Mouse (Mus musculus) layer of hippocampus, adult 2 months (tissue): ENCODE measurements around the gene Ccdc150. TPM values are rescaled to one million over a fixed set of nuclear protein-coding genes. Genes with fewer than 3 reads are reported as not detected.

ENCODE experiments used
- DNase-seq, 2 experiments: peaks; one replicate each; pipeline ENCODE4 v3.0.0; 2022; ENCODE audit warnings: low spot score in 2 of 2
- H3K27ac ChIP-seq: fragments of 200-600 bp; 2 replicates; pipeline ENCODE4 v1.8.1; 2022
- H3K4me3 ChIP-seq: fragments of 200-600 bp; 2 replicates; pipeline ENCODE4 v1.8.1; 2022; ENCODE audit warnings: mild to moderate bottlenecking
- CTCF ChIP-seq: fragments of 200-600 bp; conservative IDR thresholded peaks from 2 replicates; pipeline ENCODE4 v1.8.1; 2022; ENCODE audit warnings: antibody characterized with exemption, mild to moderate bottlenecking, moderate library complexity
- long read RNA-seq, 2 experiments: library from polyadenylated mRNA; stranded (forward); transcript quantifications; one replicate each; pipeline ENCODE4 v2.0.0; 2021; ENCODE audit warnings: borderline mapping rate in 2 of 2
- total RNA-seq, 2 experiments: library from RNA; stranded (reverse); gene quantifications; 2 replicates each; pipeline ENCODE4 v1.2.3; 2021

The Ccdc150 gene
- total RNA-seq: under 1 TPM; 0.20 to 0.22 TPM
- long read RNA-seq, experiment 1, partial matches to known transcripts: 0 of 1 reads
- long read RNA-seq, experiment 1, other reads (novel, unspliced or antisense): 1 of 1 reads
- long read RNA-seq, experiment 2: 0 reads

DNA sequence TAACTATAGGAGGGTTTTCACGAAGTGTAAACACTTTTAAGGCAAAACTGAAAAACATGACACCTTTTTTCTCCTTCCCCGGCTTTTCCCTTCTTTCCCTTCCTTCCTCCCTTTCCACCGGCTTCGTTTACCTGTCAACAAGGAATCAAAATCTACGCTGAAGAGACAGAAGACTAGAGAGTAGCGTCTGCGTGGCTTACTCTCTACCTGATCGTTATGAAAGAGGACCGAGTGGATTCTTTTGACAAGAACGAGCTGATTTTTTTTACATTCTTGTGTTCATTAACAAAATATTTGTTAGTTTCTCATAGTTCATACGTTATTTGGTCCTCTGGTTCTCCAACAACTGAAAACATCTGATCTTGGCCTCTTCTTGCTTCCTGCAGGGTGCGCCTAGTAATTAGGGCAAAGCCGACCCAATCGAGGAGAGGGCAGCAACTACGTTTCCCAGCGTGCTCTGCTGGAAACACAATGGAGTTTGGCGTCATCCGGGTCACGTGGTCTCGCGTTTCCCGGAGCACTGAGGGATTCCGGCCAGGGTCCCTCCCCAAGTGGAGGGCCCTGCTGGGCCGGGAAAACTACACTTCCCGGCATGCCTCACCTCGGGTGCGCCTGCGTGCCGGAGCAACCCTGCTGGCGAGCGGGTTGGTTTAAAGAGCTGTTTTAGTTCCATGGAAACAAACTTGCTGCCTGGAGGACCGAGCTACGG, at the start of gene Ccdc150:
TSS of gene Ccdc150 (plus strand) at position 526 of the 709 bp plus-strand sequence.
- DNase-seq: peak; percentile 98
- H3K27ac ChIP-seq: peak within 1 kb of the TSS; percentile 68
- peak within 1 kb of the TSS; percentile 50 for H3K4me3 ChIP-seq
- peak; percentile 34 for TF ChIP-seq CTCF

DNA sequence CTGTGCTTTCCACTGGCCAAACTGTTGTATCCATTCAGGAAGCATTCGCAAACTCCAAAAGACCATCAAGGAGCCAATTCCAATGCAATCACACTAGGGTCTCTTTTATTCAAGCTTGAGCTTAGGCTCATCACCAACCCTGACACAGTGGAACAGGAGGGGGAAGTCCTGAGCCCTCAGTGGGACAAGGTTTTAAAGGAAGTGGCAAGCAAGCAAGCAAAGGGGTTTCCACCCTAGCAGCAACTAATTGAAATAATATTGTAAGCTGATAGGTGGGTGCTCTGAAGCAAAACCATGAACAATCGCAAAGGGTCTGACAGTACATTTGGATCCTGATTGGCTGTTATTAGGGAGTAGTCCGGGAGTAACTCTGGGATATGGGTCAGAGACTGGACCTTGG, 30.2 kb upstream of the Ccdc150 start:
- H3K4me3 ChIP-seq: no peak overlapping the region
- no peak overlapping the region for H3K27ac ChIP-seq
- DNase-seq: no peak
- TF ChIP-seq CTCF: no peak

DNA sequence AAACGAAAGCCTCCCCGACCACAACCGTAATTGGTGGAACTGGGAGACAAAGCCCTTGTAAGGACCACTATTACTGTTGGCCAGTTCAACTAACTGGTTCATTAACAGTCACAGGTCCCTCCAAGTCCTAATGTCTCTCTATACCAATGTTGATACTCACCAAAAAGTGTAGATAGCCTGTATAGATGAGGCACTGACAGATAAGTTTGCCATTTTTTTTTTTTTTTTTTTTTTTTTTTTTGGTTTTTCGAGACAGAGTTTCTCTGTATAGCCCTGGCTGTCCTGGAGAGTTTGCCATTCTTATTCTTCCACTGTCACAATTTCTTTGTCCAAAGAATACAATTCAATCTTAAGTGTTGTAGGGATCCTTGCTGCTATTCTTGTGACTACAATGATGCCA, 7.8 kb upstream of the Ccdc150 start:
- no peak overlapping the region for H3K27ac ChIP-seq
- no peak for DNase-seq
- TF ChIP-seq CTCF: no peak
- no peak overlapping the region for H3K4me3 ChIP-seq

GRCm38 (mm10) chr1:54275552-54275951, 25.1 kb downstream of the Ccdc150 start:
- H3K4me3 ChIP-seq: no peak overlapping the region
- TF ChIP-seq CTCF: peak; percentile 44; the same call in 1 of the 2 replicates
- H3K27ac ChIP-seq: no peak overlapping the region
- no peak for DNase-seq

- TF ChIP-seq CTCF: no peak
- Histone ChIP-seq H3K4me3 (no peak overlapping the region), H3K27ac (no peak overlapping the region)
- no peak for DNase-seq
Measured at GRCm38 (mm10) chr1:54279628-54280027, 29.1 kb downstream of the Ccdc150 start.

GRCm38 (mm10) chr1:54280651-54281050, 30.2 kb downstream of the Ccdc150 start:
- DNase-seq: no peak
- Histone ChIP-seq H3K27ac (no peak overlapping the region), H3K4me3 (no peak overlapping the region)
- TF ChIP-seq CTCF: no peak

DNA sequence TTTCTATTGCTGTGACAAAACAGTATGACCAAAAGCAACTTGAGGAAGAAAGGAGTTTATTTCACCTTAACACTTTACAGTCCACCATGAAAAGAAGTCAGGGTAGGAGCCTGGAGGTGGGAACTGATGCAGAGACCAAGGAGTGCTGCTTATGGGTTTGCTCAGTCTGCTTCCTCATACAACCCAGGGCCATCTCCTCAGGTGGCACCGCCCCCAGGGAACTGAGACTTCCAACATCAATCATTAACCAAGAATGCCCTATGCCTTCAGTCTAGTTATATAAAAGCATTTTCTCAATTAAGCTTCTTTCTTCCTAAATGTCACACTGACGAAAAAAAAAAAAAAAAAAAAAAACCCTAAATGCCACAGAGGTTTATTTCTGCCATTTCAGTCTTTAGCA, 55.9 kb downstream of the Ccdc150 start:
- no peak for TF ChIP-seq CTCF
- Histone ChIP-seq H3K4me3 (no peak overlapping the region), H3K27ac (no peak overlapping the region)
- DNase-seq: no peak

GRCm38 (mm10) chr1:54326647-54327046, 76.2 kb downstream of the Ccdc150 start:
- Histone ChIP-seq H3K27ac (no peak overlapping the region), H3K4me3 (no peak overlapping the region)
- no peak for DNase-seq
- TF ChIP-seq CTCF: no peak

DNA sequence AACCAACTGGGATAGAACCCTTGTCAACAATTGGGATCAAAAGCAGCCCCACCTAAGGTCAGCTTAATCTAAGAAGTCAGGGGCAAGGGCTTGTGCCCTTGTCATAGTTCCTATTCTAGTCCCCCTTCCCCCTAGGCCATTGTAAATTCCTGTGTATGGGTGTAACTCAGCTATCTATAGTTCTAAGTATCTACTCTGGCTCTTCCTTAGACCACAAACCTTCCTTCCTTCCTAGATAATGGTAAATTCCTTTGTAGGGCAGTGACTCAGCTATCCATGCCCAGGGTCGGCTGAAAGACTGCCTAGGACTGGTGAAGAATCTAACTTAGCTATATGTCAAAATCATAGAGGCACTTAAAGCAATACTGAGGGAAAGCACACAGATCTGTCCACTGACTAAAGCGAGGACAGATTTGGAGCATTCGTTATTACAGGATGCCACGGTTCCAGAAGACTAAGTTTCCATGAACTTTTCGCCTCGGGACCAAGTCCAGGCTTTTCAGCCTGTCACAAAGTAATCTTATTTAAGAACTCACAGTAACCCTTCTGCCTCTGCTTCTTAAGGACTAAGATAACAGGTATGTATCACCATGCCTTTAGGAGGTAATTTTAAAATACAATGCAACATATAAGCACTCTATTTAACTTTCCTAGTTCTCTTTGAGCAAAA, 77.5 kb downstream of the Ccdc150 start:
- TF ChIP-seq CTCF: no peak
- H3K27ac ChIP-seq: no peak overlapping the region
- no peak overlapping the region for H3K4me3 ChIP-seq
- no peak for DNase-seq

DNA sequence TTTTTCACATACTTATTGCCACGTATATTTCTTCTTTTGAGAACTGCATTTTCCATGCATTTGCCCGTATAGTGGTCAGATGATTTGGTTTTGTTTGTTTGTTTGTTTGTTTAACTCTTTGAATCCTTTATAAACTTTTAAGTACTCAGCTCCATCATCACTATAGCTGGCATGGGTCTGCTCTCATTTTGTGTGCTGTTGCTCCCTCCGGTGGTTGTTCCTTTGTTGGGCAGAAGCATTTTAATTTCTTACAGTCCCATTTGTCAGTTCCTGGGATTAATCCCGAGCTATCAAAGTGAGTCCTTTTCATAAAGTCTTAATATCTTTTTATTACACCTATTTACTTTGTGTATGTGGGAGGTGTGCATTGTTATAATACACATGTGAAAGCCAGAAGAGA, 82.5 kb downstream of the Ccdc150 start:
- peak; percentile 33 to 55 for DNase-seq
- H3K4me3 ChIP-seq: no peak overlapping the region
- no peak overlapping the region for H3K27ac ChIP-seq
- peak; percentile 81 for TF ChIP-seq CTCF

- DNase-seq: no peak
- TF ChIP-seq CTCF: no peak
- H3K27ac ChIP-seq: no peak overlapping the region
- H3K4me3 ChIP-seq: no peak overlapping the region
Measured at GRCm38 (mm10) chr1:54354786-54355185, 104.3 kb downstream of the Ccdc150 start.

- DNase-seq: no peak
- TF ChIP-seq CTCF: no peak
- no peak overlapping the region for H3K4me3 ChIP-seq
Measured at GRCm38 (mm10) chr1:54355485-54355884, 105.0 kb downstream of the Ccdc150 start.

GRCm38 (mm10) chr1:54356566-54356965, 106.1 kb downstream of the Ccdc150 start:
- DNase-seq: no peak
- Histone ChIP-seq H3K27ac (no peak overlapping the region), H3K4me3 (no peak overlapping the region)
- TF ChIP-seq CTCF: no peak

More at GRCm38 (mm10) chr1:54355485-54355884, 105.0 kb downstream of the Ccdc150 start:
- no peak overlapping the region for H3K27ac ChIP-seq

DNA sequence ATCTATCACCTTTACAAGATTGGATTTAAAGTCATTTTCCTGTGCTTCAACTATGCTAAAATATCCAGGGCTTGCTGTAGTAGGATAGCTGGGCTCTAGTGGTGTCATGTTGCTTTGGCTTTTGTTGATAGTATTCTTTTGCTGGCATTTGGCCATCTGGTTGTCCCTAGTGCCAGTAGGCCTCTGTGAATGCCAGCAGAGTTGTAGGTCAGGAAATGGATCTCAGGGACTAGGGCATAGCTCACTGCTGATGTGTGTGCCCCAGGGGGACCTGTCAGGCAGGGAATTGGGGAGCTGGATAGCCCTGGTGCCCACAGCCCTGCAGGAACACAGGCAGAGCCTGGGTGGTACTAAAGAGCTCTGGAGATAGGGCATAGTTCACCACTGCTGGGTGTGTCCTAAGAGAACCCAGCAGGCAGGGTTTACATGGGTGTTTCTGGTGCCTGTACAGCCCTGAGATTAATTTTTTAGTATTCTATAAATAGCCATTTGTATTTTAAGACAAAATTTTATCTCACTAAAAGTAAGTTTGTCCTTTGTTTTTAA, 127.1 kb downstream of the Ccdc150 start:
- Histone ChIP-seq H3K4me3 (no peak overlapping the region), H3K27ac (no peak overlapping the region)
- no peak for DNase-seq
- TF ChIP-seq CTCF: no peak
